Mouse (Mus musculus) gastrocnemius, postnatal 36 days (tissue): ENCODE data around the gene Tex26. TPM values are rescaled to one million over a fixed set of nuclear protein-coding genes. Genes with fewer than 3 reads are reported as not detected.

Experiments
- DNase-seq, 2 experiments: peaks; one replicate each; pipeline ENCODE4 v3.0.0; 2022
- intact Hi-C: fragments of 180-260 bp; cut with DNase I; formaldehyde crosslinking; loops from one replicate; pipeline ENCODE4 v1.15.1; 2025
- total RNA-seq, 2 experiments: library from RNA; stranded (reverse); gene quantifications; 2 replicates each; pipeline ENCODE4 v1.2.3; 2021

Gene Tex26
- total RNA-seq, 2 experiments from 2014 or later, result not detected

DNA sequence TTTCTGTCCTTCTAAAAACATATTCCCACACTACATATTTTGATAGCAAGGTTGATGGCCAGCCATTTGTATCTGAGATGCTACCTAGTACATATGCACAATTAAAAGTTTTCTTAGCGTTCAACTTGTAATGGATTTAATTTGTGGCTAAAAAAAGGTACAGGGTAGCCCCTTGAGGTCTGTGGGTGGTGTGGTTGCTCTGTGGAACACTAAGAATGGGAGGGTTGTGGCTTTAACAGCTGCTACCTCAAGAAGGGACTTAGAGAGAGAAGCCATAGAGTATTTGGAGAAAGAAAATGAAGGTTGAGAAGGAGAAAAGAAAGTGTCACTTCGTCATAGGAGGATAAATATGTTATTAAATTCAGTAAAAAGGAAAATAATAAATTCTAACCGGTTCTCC is 8.5 kb upstream of the Tex26 start:
- no peak for DNase-seq

DNA sequence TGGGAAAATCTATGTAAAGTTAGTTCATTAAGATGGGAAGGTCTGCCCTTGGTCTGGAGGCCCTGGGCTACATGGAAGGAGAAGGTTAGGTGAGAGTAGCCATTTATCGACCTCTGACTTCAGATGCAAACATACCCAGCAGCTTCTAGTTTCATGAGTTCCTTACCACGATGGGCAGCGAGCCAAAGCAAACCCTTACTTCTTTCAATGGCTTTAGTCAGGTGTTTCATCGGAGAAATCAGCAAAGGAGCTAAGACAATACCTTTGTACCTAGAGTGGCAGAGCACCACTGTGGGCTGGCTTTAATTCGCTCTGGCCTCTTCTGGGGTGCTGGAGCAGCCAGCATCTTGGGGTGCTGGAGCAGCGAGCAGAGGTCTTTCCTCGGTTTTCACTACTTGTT is 5.8 kb upstream of the Tex26 start:
- DNase-seq, result no peak
- intact Hi-C loops, result no loop called here

More for the DNA sequence above, 8.5 kb upstream of the Tex26 start:
- intact Hi-C loops, result no loop called here

DNA sequence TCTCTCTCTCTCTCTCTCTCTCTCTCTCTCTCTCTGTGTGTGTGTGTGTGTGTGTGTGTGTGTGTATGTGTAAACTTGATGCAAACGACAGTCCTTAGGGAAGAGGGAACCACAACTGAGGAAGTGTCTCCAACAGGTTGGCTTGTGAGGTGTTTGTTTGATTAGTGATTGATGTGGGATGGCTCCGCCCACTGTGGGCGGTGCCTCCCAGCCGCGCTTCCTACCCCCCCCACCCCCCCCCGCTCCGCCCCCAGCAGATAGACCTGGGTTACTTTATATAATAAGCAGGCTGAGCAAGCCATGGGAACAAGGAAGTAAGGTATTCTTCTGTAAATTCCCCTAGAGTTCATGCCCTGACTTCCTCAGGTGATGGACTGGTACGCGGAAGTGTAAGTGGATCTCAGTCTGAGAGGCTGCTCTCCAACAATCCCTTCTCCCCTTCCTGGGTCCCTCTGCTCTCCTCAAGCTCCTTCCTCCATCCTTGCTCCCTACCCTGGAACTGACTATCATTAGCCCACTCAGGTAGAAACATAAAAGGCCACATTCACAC is 5.2 kb upstream of the Tex26 start:
- intact Hi-C loops, result no loop called here

DNA sequence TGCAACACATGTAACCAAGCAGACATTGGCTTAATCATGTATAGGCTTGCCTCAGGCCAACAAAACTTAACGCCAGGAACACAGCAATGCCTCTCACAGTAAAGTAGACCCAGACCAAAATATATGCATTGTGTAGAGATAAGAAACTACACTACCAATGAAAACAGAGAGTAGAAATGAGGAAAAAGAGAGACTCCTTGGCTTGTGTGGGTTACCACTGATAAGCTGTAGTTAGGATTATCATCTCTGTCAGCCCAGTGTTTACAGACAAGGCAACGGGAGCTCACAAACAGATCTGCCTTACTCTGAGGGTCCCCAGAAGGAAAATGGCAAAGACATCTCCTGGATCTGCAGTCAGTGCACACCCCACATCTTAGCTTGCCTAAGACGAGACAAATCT is 2.9 kb upstream of the Tex26 start:
- intact Hi-C loops, result no loop called here
- no peak for DNase-seq

More for the DNA sequence above, 5.2 kb upstream of the Tex26 start:
- DNase-seq, result no peak

- intact Hi-C loops, result no loop called here
- DNase-seq, result no peak
Observed at GRCm38 (mm10) chr5:149437150-149437549, 2.3 kb upstream of the Tex26 start.

- peak; percentile 45 to 50 for DNase-seq
- intact Hi-C loops, result no loop called here
Observed at GRCm38 (mm10) chr5:149440180-149440573, 717 bp downstream of the Tex26 start.

DNA sequence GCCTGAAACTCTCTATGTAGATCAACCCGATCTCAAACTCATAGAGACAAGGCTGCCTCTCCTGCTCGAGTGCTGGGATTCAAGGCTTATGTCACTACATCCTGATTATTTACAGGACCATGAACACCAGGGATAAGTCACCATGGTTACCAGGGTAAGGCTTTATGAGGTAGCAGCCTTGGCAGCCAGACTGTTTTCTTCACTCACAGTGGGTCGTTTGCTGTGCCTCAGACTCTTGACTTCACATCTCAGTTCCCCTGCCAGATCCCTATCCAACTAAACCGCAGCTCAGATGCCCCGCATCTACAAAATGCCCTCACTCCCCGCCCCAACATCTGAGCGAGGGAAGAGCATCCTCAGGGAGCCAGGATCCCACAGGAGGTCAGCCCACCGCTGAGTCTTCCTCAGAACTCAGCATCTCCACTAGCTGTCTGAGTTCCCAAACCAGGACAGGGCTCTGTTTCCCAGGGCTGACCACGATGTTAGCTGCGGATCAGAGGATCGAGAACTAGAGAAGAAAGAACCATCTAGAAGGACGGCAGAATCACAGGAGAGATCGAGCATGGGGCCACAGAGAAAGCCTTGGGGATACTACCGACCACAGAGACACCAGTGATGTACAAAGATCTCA is 2.3 kb downstream of the Tex26 start:
- intact Hi-C loops, result no loop called here
- DNase-seq, result no peak

- intact Hi-C loops, result no loop called here
Observed at GRCm38 (mm10) chr5:149442277-149442660, 2.8 kb downstream of the Tex26 start.

DNA sequence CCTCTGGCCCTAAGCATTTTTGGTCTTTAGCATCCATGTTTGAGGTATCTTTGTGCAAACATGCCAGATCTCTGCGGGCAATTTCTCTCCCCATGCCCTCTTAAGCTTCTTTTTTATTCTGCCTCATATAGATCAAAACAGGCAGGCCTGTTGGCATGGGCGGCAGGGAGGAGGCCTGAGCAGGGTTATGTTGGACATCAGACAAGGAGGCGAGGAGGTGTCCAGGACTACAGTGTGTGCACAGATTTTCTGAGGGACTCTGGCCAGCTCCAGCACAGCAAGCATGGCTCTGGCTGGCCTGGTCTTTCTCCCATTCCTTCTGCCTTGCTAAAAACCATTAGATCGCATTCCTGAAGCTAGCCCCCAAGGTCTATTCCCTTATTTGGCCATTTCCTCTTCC is 5.0 kb downstream of the Tex26 start:
- no peak for DNase-seq
- intact Hi-C loops, result no loop called here

More at GRCm38 (mm10) chr5:149442277-149442660, 2.8 kb downstream of the Tex26 start:
- no peak for DNase-seq

DNA sequence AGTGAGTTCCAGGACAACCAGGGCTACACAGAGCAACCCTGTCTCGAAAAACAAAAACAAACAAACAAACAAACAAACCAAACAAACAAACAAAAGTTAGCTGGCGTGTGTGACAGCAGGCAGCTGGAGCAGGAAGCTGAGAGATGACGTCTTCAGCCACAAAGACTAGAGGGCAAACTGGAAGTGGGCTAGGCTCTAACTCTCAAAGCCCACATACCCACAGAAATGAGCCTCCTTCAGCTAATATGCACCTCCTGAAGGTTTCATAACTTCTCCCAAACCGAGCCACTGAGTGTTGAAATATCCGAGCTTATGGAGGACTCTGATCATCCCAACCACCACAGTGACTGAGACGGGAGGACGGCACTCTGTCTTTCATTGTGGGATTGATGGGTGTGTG is 7.0 kb downstream of the Tex26 start:
- intact Hi-C loops, result no loop called here
- DNase-seq, result no peak

GRCm38 (mm10) chr5:149447733-149448132 is 8.3 kb downstream of the Tex26 start:
- intact Hi-C loops, result no loop called here

GRCm38 (mm10) chr5:149449406-149449805 is 9.9 kb downstream of the Tex26 start:
- intact Hi-C loops, result no loop called here
- DNase-seq, result no peak

More at GRCm38 (mm10) chr5:149447733-149448132, 8.3 kb downstream of the Tex26 start:
- DNase-seq, result no peak

DNA sequence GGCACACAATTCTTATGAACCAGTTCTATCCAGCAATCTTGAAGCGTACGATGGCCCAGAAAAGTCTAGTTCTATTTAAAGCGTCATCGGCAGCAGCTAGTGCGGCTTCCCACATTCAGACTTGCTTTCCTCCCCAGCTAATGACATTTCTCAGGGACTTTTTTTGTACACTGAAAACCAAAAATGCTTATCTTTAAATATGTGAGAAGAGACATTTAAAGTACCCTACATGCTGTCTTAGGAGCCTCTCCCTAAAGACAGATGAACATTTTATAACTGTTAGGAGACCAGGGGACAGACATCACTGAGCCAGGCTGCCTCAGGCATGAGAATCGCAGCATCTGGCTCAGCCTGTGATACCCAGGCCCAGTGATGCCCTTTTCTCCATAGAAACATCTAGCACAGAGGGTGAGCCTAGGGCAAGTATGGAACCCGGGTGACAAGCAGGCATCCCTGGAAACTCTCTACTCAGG is 11.8 kb downstream of the Tex26 start:
- intact Hi-C loops, result loop anchor here (5.0 kb wide), 1 partner anchor 76 kb away; the partner anchor contains the start of gene Wdr95
- no peak for DNase-seq

DNA sequence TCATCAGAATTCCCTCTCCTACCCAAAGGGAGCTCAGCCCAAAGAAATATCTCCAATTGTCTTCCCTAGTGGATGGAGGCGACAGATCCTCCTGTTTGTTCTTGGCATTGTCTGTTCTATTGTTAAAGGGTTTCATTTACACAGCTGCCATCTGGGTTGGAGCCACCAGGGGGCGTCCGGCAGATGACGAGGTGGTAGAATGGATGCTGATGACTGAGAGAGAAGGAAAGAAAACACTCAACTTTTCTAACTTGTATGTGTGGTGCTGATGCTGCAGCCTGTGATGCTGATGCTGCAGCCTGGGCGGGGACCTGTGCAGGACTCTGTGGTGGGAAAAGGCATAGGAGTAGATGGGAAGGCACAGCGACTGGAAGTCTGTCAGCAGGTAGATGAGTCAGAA is 14.8 kb downstream of the Tex26 start:
- intact Hi-C loops, result loop anchor here (5.0 kb wide), 1 partner anchor 73 kb away; the partner anchor contains the start of gene Wdr95
- peak; percentile 63 to 65 for DNase-seq

GRCm38 (mm10) chr5:149456544-149456943 is 17.1 kb downstream of the Tex26 start:
- intact Hi-C loops, result no loop called here
- DNase-seq, result no peak

DNA sequence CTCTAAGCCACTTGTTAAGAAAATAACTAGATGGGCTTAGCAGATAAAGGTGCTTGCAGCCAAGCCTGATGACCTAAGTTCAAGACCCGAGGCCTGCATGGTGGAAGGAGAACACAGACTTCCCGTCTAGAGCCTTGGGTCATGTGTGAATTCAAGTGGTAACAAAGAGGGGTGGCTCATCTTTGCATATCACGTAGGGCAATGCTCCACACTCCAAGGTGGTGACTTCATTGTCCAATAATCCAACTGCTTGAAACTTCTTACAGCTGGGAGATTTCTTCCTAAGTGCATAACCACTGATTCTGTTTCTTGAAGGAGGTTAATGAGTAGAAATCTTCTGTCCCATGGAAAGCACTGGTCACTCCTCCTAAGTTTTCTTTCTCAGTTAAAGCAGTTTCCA is 22.6 kb downstream of the Tex26 start:
- no peak for DNase-seq
- intact Hi-C loops, result no loop called here

GRCm38 (mm10) chr5:149465305-149465704 is 25.8 kb downstream of the Tex26 start:
- no peak for DNase-seq
- intact Hi-C loops, result no loop called here

GRCm38 (mm10) chr5:149474142-149474541 is 34.7 kb downstream of the Tex26 start:
- no peak for DNase-seq
- intact Hi-C loops, result no loop called here

DNA sequence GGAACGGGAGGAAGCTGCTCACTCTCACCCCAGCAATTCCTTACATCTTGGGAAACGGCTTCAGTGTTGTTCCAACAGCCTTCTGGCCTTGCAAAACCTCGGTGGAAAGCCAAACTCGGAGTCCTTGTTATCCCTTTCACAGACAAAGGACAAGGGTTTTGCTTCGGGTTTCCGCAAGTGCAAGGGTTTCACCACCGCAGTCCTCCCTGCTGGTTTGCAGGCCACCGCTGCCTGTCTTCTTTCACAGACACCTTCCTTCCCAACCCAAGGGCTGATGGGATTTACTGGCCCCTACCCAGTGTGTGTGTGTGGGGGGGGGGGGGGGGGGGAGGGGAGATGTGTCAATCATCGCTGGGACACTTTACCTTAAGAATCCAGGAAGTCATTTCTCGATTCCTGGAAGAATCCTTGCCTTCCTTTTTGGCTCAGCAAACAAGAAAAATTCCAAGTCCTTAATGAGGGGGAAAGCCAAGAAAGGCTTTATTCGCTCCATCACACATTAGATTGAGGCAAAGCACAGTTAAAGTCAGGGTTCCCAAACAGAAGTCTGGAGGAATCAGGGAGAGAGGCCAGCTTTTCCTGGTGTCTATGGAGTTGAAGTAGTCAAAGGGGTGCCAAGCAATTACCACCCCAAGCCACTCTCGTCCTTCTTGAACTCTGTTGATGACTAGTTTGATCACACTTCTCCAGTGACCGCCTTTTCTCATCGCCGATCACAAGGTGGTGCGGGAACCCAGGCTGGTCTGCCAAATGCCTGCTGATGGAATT is 35.4 kb downstream of the Tex26 start:
- intact Hi-C loops, result no loop called here
- DNase-seq, result no peak

- DNase-seq, result no peak
- intact Hi-C loops, result no loop called here
Observed at GRCm38 (mm10) chr5:149481920-149482319, 42.5 kb downstream of the Tex26 start.

- intact Hi-C loops, result no loop called here
- no peak for DNase-seq
Observed at GRCm38 (mm10) chr5:149483321-149484052, 44.0 kb downstream of the Tex26 start.
